Mouse (Mus musculus) T-helper 1 cell (primary cell): Measurements from ENCODE around the gene Ano10.

Experiments
- in situ Hi-C: fragments of 300-600 bp; cut with MboI, MseI; formaldehyde crosslinking; loops from one replicate; pipeline ENCODE4 v1.15.1; 2025; ENCODE audit warnings: high pct_unique_total_duplicates

The Ano10 gene

GRCm38 (mm10) chr9:122290192-122290591, 4.0 kb downstream of the Ano10 start:
- in situ Hi-C loops: no loop called here

- in situ Hi-C loops: no loop called here
Observed at GRCm38 (mm10) chr9:122288416-122288815, 5.8 kb downstream of the Ano10 start.

GRCm38 (mm10) chr9:122287526-122287925, 6.7 kb downstream of the Ano10 start:
- in situ Hi-C loops: no loop called here

GRCm38 (mm10) chr9:122285833-122286310, 8.4 kb downstream of the Ano10 start:
- in situ Hi-C loops: no loop called here

GRCm38 (mm10) chr9:122285146-122285832, 8.9 kb downstream of the Ano10 start:
- in situ Hi-C loops: no loop called here

GRCm38 (mm10) chr9:122284696-122285095, 9.5 kb downstream of the Ano10 start:
- in situ Hi-C loops: no loop called here

- in situ Hi-C loops: no loop called here
Observed at GRCm38 (mm10) chr9:122281004-122281403, 13.2 kb downstream of the Ano10 start.

- in situ Hi-C loops: no loop called here
Observed at GRCm38 (mm10) chr9:122276665-122277064, 17.6 kb downstream of the Ano10 start.

- in situ Hi-C loops: no loop called here
Observed at GRCm38 (mm10) chr9:122276134-122276533, 18.1 kb downstream of the Ano10 start.

GRCm38 (mm10) chr9:122274346-122274745, 19.9 kb downstream of the Ano10 start:
- in situ Hi-C loops: no loop called here

- in situ Hi-C loops: no loop called here
Observed at GRCm38 (mm10) chr9:122273879-122274278, 20.3 kb downstream of the Ano10 start.

GRCm38 (mm10) chr9:122271866-122272265, 22.4 kb downstream of the Ano10 start:
- in situ Hi-C loops: no loop called here

GRCm38 (mm10) chr9:122271318-122271717, 22.9 kb downstream of the Ano10 start:
- in situ Hi-C loops: no loop called here

- in situ Hi-C loops: no loop called here
Observed at GRCm38 (mm10) chr9:122270913-122271312, 23.3 kb downstream of the Ano10 start.

GRCm38 (mm10) chr9:122269256-122270041, 24.8 kb downstream of the Ano10 start:
- in situ Hi-C loops: no loop called here

GRCm38 (mm10) chr9:122265526-122266210, 28.6 kb downstream of the Ano10 start:
- in situ Hi-C loops: no loop called here

GRCm38 (mm10) chr9:122263140-122263539, 31.1 kb downstream of the Ano10 start:
- in situ Hi-C loops: loop anchor here (5.0 kb wide), 1 partner anchor 56 kb away; no protein-coding TSS in a partner anchor

- in situ Hi-C loops: no loop called here
Observed at GRCm38 (mm10) chr9:122254386-122254785, 39.8 kb downstream of the Ano10 start.

GRCm38 (mm10) chr9:122252113-122252512, 42.1 kb downstream of the Ano10 start:
- in situ Hi-C loops: no loop called here

- in situ Hi-C loops: loop anchor here (25.0 kb wide), 1 partner anchor 1689 kb away; no protein-coding TSS in a partner anchor
Observed at GRCm38 (mm10) chr9:122248168-122248567, 46.1 kb downstream of the Ano10 start.

GRCm38 (mm10) chr9:122247430-122248027, 46.7 kb downstream of the Ano10 start:
- in situ Hi-C loops: loop anchor here (25.0 kb wide), 1 partner anchor 1690 kb away; no protein-coding TSS in a partner anchor

- in situ Hi-C loops: loop anchor here (25.0 kb wide), 1 partner anchor 1691 kb away; no protein-coding TSS in a partner anchor
Observed at GRCm38 (mm10) chr9:122245879-122246278, 48.3 kb downstream of the Ano10 start.
